Mouse (Mus musculus) R1 (cell line): ENCODE data around the gene Gm20449.
A peak's percentile ranks its signal among the peaks of the same experiment; 100 is the strongest.
"Not testable (repeated sequence)": the region's sequence is repeated elsewhere in the genome, so short reads cannot be mapped to it uniquely, and the experiment has no call there.

Source experiments
- DNase-seq: peaks from one replicate; pipeline ENCODE4 v3.0.0-alpha.2; 2018; ENCODE audit warnings: low read depth, low spot score

The Gm20449 gene

DNA sequence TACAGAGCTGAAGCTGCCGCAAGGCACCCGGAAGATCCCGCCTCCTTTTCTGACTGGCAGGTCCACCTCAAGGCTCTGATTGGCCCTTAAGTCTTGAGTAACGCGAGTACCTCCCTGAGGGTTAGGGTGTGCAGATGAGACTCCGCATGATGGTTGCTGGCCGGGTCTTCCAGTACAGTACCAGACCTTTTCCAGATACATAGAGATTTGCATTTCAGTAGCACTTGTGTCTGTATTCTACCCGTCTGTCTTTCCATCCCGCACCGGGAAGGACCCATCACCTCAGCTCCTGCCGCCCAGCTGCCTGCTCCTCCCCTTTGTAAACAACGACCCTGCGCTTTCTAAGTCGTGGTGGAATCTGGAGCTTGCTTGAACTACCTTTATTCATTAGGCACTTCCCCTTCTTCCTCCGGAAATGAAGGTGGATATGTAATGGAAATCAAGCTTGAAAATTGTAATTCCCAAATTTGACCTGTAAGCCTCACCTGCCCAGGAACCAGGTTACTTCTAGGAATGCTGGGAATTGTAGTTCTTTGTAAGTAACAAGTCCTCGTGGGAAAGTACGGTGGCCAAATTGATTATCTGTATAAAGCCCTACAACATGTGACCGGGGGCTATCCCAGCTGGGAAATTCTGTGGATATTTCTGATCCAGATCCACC lies at the start of gene Gm20449, which contains the start of gene AW146154:
Gene Gm20449, minus strand, starts transcription at position 29 of the 661 bp plus-strand sequence.
Gene AW146154, minus strand, starts transcription at position 502 of the 661 bp plus-strand sequence.
- DNase-seq: peak; percentile 97

DNA sequence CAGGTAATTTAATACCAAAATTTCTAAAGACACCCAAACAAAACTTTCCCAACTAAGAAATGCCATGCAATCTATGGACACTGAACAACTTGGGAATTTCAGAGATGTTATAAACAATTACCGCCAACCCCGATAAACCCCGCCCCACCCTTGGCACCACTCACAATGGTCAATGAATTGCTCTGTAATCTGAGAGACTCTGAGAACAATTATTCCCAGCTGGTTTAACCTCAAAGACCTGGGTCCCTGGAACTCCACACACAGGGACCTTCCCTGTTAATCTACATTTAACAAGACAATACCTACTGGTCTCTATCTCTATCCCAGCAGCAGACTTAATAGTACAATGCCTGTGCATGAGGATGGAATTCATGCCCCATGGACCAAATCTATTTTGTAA lies 13.5 kb upstream of the Gm20449 start:
- peak; percentile 87 for DNase-seq

DNA sequence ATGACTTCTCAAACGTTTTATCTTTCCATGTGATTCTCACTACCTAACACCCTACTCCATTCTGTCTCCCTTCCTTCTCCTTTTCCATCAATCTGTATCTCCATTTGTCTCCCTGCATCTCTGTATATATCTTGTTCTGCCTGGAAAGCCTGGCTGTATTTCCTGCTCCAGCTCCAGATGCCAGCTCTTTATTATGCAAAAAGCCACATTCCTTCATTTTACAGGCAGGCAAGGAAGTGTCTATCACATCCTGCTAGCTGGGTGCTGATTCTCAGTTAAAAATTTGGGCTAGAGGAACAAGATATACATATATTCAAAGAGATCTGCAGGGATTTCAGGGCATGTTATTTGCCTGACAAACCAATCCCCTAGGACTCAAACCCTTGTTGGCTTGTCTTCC lies 13.0 kb upstream of the Gm20449 start:
- DNase-seq: peak; percentile 83

DNA sequence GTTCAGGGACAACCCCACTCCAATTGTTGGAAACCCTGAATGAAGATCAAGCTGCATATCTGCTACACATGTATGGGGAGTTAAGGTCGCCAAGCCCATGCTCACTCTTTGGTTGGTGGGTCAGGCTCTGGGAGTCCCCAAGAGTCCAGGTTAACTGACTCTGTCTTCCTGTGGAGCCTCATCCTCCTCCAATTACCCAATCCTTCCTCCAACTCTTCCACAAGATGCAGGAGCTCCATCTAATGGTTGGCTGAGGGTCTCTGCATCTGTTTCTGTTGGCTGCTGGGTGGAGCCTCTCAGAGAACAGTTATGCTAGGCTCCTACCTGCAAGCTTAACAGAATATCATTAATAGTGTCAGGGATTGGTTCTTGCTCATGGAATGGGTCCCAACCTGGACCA lies 3.2 kb upstream of the Gm20449 start:
- DNase-seq: peak; percentile 44

DNA sequence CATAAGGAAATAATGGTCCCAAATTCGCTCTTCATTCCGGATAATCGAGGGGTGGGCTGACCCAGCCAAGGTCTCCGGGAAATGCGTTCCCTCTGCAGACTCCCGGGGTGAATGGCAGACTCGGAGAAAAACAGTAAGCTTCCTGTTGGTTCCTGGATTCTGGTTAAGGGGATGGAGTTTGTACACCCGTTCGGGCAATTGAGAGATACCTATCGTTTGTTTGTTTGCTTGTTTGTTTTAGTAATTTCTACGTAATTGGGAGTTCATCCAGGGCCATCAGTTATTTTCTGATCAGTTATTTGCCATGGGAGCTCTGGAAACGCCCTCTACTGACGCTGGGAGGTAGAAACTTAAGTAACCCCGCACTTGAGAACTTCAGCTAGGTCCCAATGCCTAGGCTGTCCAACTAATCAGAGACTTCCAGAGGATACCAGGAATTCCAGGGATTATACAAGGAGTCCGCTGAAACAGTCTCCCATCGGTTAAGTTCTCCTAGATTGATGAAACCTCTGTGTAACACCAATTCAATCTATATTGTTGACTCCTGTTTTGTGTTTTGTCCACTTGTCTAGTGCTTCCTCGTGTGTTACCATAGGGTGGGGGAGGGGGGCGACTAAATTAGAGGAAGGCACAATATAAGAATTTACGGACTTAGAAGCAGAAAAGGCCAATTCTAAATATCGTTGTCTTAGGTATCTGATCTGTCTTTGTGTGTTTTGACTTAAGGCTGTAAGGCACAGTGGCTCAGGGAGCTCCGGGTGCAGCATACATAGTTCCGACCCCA lies 1.1 kb upstream of the Gm20449 start:
- peak; percentile 84 for DNase-seq

DNA sequence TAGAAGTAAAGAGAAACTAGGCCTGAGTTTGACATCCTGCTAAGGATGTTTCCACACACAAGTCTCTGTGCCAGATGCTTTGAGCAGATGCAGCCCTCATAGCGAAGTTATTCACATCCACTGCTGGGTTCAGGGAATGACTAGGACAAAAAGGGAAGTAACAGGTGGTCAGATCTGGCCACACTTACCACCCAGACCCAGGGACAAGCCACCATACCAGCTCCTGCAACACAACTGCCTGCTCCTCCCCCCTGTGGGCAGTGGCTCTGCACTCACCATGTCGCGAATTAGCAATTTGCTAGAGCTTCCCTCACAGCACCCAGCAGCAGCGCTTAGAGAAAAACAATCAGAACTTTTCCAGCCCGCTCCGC lies 214 bp downstream of the Gm20449 start:
- not testable (repeated sequence) for DNase-seq

DNA sequence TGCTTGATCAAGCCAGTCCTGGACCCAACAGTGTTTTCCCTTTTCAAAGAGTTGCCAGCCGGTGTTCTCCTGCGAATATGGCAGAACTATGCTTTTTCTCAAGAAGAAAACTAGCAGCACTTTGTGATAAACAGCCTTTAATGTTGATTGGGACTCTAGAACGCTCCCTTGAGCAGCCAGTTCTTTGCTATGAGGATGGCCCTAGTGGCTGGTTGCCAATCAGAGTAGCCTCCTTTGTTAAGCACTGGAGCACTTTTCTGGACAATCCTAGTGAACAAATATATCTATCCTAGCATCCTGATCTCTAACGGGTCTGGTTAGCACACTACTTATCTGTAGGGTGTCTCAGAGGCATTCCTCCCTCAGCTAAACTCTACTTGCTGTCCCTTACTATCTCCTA lies 753 bp downstream of the Gm20449 start:
- not testable (repeated sequence) for DNase-seq

DNA sequence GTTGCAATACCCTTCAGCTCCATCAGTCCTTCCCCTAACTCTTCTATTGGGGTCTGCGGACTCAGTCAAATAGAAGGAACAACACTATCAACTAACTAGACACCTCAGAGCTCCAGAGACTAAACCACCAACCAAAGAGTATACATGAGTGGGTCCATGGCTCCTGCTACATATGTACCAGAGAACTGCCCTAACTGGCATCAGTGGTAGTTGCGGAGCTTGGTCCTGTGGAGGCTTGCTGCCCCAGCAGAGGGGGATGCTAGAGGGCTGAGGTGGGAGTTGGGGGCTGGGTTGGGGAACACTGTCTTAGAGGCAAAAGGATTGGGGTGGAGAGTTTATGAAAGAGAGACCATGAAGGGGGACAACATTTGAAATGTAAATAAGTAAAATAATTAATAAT lies 1.3 kb downstream of the Gm20449 start:
- DNase-seq: no peak

DNA sequence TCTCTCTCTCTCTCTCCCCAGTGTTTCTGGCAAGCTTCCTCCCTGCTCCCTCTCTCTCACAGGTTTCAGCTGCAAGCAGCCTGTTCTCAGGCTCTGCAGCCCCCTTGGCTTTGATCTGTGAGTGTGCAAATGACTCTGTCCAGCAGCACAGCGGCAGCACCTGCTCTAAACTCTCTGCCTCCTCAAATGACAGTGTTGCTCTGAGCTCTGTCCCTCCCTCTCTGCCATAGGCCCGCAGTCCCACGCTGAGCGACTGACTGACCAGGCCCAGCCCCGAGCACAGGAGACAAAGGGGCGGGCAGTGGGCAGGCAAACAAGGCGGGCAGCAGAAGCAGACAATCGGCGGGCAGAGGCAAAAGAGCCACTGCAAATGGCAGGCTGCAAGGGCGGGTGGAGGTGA lies 47.4 kb downstream of the Gm20449 start:
- DNase-seq: peak; percentile 30

DNA sequence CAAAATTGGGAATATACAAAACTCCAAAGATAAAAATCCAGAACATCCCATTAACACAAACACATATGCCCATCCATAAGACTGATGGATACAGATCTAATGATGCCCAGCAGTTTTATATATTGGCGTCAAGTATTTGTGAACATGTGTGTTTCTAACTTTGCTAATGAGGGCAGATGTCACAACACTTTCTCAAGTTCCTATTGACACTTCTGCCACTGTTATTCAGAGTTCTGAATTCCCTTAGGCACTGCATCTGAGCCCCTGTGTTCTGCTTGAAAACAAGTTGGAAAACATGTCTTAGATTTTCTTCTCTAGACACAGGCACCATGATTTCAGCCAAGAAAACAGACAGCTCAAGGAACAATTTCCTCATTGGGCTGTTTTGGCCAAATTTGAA lies 50.6 kb downstream of the Gm20449 start, which contains the start of gene Vmn2r57:
Gene Vmn2r57, minus strand, starts transcription at position 101 of the 400 bp plus-strand sequence.
- not testable (repeated sequence) for DNase-seq

DNA sequence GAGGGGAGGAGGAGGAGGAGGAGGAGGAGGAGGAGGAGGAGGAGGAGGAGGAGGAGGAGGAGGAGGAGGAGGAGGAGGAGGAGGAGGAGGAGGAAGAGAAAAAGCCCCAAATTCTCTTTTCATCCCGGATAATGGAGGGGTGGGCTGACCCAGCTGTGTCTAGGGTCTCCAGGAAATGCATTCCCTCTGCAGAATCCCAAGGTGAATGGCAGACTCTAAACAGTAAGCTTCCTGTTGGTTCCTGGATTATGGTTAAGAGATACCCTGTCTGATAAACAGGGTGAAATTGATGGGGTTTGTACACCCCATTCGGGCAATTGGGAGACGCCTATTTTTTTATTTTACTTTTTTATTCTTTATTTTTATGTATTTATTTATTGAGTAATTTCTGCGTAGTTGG lies 105.1 kb downstream of the Gm20449 start:
- peak; percentile 4 for DNase-seq

DNA sequence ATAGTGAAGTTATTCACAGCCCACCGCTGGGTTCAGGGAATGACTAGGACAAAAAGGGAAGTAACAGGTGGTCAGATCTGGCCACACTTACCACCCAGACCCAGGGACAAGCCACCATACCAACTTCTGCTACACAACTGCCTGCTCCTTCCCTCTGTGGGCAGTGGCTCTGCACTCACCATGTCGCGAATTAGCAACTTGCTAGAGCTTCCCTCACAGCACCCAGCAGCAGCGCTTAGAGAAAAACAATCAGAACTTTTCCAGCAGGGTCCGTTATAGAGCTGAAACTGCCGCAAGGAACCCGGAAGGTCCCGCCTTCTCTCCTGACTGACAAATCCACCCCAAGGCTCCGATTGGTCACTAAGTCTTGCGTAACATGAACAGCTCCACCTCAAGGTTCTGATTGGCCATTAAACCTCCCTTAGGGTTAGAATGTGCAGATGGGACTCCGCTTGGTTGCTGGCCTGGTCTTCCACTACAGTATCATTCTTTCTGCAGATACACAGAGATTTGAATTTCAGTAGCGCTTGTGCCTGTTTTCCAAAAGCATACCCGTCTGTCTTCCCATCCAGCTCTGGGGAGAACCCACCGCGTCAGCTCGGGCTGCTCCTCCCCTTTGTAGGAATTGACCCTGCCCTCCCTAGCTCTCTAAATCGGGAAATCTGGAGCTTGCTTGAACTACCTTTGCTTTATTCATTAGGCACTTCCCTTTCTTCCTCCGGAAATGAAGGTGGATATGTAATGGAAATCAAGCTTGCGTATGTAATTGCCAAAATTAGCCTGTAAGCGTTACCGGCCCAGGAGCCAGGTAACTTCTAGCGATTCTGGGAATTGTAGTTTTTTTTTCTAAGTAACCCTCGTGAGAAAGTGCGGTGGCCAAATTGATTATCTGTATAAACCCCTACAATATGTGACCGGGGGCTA lies 105.9 kb downstream of the Gm20449 start, which contains the start of gene AI987944:
Gene AI987944, minus strand, starts transcription at position 332 of the 924 bp plus-strand sequence.
- peak; percentile 97 for DNase-seq
